In the genomic region with DNA sequence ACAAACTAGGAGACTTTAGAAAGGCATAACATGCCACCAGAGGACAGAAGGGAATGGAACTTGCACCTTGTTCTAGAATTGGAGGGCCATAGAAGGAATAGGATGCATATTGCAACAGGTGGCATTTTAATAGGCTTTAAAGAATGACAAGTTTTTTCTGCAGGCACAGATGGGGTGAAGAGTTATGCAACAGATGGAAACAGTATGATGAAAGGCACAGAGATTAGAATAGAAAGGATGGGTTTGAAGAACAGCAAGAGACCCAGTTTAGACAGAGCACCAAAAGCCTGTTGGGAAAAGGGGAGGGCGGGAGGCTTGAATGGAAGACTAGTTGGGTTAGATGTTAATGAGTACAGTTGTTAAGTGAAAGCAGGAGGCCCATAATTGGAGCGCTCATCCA, we compare ENCODE assay signal across 15 mouse cellular contexts.
"Had no signal": no experiment of that assay in that cellular context is flagged by ENCODE, and none has a peak within 500 bp of the region (broad histone marks: within the 10 kb centered on the region; RNA-seq: fewer than 3 reads in every experiment).

No protein-coding gene starts in this region.

- DNase-seq: gastrocnemius, postnatal 14 days; gastrocnemius, postnatal 36 days; heart, adult 11 months; heart, adult 2 months; heart, postnatal 14 days; heart, postnatal 36 days; kidney, adult 11 months; kidney, adult 2 months; kidney, adult 9 months; kidney, postnatal 14 days; kidney, postnatal 36 days; left cerebral cortex, postnatal 4 days had no signal

- ATAC-seq: hindbrain, postnatal 0 days; intestine, embryonic 16.5 days; liver, embryonic 12.5 days had no signal
